Mouse (Mus musculus) myocyte (in vitro differentiated cells): Measurements from ENCODE around the gene Gstm7.

ENCODE experiments used
- CEBPB ChIP-seq: IDR thresholded peaks from 2 replicates; pipeline ENCODE4 v1.6.1; 2011; ENCODE audit warnings: mild to moderate bottlenecking, moderate library complexity; ENCODE audit not compliant: poor library complexity, insufficient read depth, severe bottlenecking
- MYOD1 ChIP-seq, 3 experiments: IDR thresholded peaks; one replicate each; pipeline ENCODE4 v1.6.1; 2011; ENCODE audit warnings: control low read depth in 2 of 3, low read depth in 2 of 3, mild to moderate bottlenecking in 2 of 3, moderate library complexity in 1 of 3; ENCODE audit not compliant: insufficient read length in 2 of 3, control insufficient read depth in 1 of 3
- MYOG ChIP-seq, 3 experiments: IDR thresholded peaks; one replicate each; pipeline ENCODE4 v1.6.1; 2011; ENCODE audit warnings: control low read depth in 2 of 3, low read depth in 2 of 3, mild to moderate bottlenecking in 2 of 3; ENCODE audit not compliant: insufficient read length in 2 of 3, control insufficient read depth in 1 of 3, insufficient read depth in 1 of 3
- POLR2A ChIP-seq: IDR thresholded peaks from one replicate; pipeline ENCODE4 v1.6.1; 2011; ENCODE audit warnings: low read depth, mild to moderate bottlenecking, control low read depth, moderate library complexity; ENCODE audit not compliant: insufficient read length
- POLR2AphosphoS2 ChIP-seq: IDR thresholded peaks from one replicate; pipeline ENCODE4 v1.6.1; 2011; ENCODE audit warnings: low read depth, control low read depth; ENCODE audit not compliant: insufficient read length
- TCF12 ChIP-seq: IDR thresholded peaks from one replicate; pipeline ENCODE4 v1.6.1; 2011; ENCODE audit warnings: mild to moderate bottlenecking, control low read depth; ENCODE audit not compliant: poor library complexity, insufficient read depth, severe bottlenecking

DNA sequence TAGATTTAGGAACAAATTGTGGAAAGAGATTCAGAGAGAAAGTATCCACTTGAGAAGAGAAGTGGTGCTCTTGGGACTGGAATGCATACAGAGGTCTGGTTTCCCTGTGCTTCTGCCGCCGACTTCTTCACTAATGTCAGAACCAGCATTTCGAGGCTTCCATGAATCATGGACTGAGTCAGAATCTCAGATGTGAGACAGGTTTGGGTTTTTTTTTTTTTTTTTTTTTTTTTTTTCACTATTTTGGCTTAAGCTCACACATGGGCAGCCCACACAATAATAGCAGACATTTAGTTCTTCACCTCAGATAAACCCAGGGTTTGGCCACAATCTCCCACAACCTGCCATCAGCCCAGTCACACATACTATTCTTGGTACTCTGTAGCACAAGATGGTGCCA is 3.7 kb upstream of the Gstm7 start:
- TF ChIP-seq POLR2AphosphoS2 (no peak), MYOD1 (IDR thresholded peaks at IDR 0.05; ENCODE audit: control insufficient read depth in 1 of 3, insufficient read length in 2 of 3, low read depth in 2 of 3) (no peak), POLR2A (no peak), CEBPB (no peak), TCF12 (no peak), MYOG (IDR thresholded peaks at IDR 0.05; ENCODE audit: control insufficient read depth in 1 of 3, insufficient read depth in 1 of 3, insufficient read length in 2 of 3, low read depth in 2 of 3) (no peak)
